Mouse (Mus musculus) neural tube, embryonic 15.5 days (tissue): ENCODE results near the gene Kptn. TPM values are rescaled to one million over a fixed set of nuclear protein-coding genes. Genes with fewer than 3 reads are reported as not detected.

Experiments
- ATAC-seq: fragments of 200-750 bp; cut with Nextera tagmentation; 2 replicates; pipeline ENCODE4 v1.8.0; 2017; ENCODE audit warnings: mild to moderate bottlenecking, moderate TSS enrichment, moderate library complexity; ENCODE audit not compliant: low FRiP score
- H3K27ac ChIP-seq: fragments of 300-500 bp; sonication (generic); replicated peaks from 2 replicates; pipeline ENCODE4 v1.5.1; 2015; ENCODE audit warnings: mild to moderate bottlenecking, inconsistent platforms
- H3K27me3 ChIP-seq: fragments of 300-500 bp; sonication (generic); replicated peaks from 2 replicates; pipeline ENCODE4 v1.6.1; 2015; ENCODE audit warnings: inconsistent platforms
- H3K36me3 ChIP-seq: fragments of 300-500 bp; sonication (generic); 2 replicates; pipeline ENCODE4 v1.6.1; 2015; ENCODE audit warnings: inconsistent platforms
- H3K4me1 ChIP-seq: fragments of 300-500 bp; sonication (generic); 2 replicates; pipeline ENCODE4 v1.6.1; 2015; ENCODE audit warnings: inconsistent platforms
- H3K4me2 ChIP-seq: fragments of 300-500 bp; sonication (generic); 2 replicates; pipeline ENCODE4 v1.6.1; 2015; ENCODE audit warnings: inconsistent platforms, mild to moderate bottlenecking, moderate library complexity
- H3K4me3 ChIP-seq: fragments of 300-500 bp; sonication (generic); replicated peaks from 2 replicates; pipeline ENCODE4 v1.5.1; 2015; ENCODE audit warnings: mild to moderate bottlenecking, inconsistent platforms
- H3K9ac ChIP-seq: fragments of 300-500 bp; sonication (generic); replicated peaks from 2 replicates; pipeline ENCODE4 v1.6.1; 2015; ENCODE audit warnings: mild to moderate bottlenecking, inconsistent platforms
- H3K9me3 ChIP-seq: fragments of 300-500 bp; sonication (generic); replicated peaks from 2 replicates; pipeline ENCODE4 v1.6.1; 2016; ENCODE audit warnings: inconsistent platforms
- WGBS: fragments of 180-500 bp; shearing (Covaris S2); methylation state at CpG from one replicate; pipeline ENCODE4 v1.1.7; 2015; ENCODE audit warnings: mixed read lengths; 5-methylcytosine and 5-hydroxymethylcytosine counted together
- polyA plus RNA-seq: library from polyadenylated mRNA; unstranded; fragments of >200 nt; fragmentation: Nextera tagmentation; extraction: Ambion mirVana; gene quantifications from 2 replicates; pipeline ENCODE4 v1.2.1, GENCODE M21; 2015

Kptn gene
- polyA plus RNA-seq, 1 experiment from 2014 or later, result 45.8 TPM

DNA sequence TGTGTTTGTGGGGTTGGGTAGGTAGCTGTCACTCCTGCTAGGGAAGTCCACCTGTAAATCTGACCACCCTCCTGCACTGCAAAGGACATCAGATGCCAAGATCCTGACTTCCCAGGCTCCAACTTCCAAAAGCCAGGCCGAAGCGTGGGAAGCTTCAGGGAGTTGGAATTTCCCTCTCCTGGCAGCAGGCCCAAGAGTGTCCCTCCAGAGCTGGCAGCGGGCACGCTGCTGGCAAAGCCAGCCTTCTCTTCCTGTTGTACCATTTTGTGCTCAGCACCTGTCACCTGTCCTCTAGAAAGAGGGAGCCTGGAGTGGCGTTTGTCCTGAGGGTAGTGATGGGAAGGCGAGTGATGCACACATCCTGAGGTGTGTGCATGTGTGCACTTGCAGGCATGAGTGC, 8.6 kb downstream of the Kptn start:
- no peaks in the 10 kb centered on the region for H3K9me3 ChIP-seq
- H3K9ac ChIP-seq, result no peak overlapping the region
- no peak overlapping the region for H3K27ac ChIP-seq
- WGBS, result 65% methylated on average over 6 of the region's 6 CpGs
- H3K36me3 ChIP-seq, result peaks cover 19% of the 10 kb centered on the region
- no peak overlapping the region for H3K4me3 ChIP-seq
- no peak for ATAC-seq
- H3K4me2 ChIP-seq, result no peak overlapping the region
- H3K4me1 ChIP-seq, result peaks cover 45% of the 10 kb centered on the region
- H3K27me3 ChIP-seq, result no peaks in the 10 kb centered on the region

DNA sequence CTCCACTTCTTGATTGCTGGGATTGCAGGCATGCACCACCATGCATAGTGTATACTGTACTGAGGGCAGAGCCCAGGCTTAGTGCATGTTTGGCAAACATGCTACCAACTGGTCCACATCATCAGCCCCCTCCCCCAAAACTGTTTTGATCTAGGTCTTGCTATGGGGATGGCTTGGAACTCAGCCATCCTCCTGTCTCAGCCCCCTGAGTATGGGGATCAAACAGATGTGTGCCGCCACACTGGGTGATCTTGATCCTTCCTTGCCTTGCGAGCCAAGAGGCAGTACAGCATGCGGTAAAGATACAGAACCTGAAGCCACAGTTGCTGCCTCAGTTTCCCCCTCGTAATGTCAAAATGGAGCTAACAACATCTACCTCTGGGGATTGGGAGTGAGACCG, 9.2 kb downstream of the Kptn start:
- Histone ChIP-seq H3K4me3 (peak overlapping the region; percentile 54), H3K4me1 (peaks cover 50% of the 10 kb centered on the region), H3K36me3 (peaks cover 18% of the 10 kb centered on the region), H3K27ac (peak overlapping the region; percentile 87), H3K9me3 (no peaks in the 10 kb centered on the region), H3K9ac (peak overlapping the region; percentile 52; the same call in 1 of the 2 replicates), H3K4me2 (peak overlapping the region; percentile 78), H3K27me3 (no peaks in the 10 kb centered on the region)
- WGBS, result 63% methylated on average over 5 of the region's 5 CpGs
- ATAC-seq, result no peak

DNA sequence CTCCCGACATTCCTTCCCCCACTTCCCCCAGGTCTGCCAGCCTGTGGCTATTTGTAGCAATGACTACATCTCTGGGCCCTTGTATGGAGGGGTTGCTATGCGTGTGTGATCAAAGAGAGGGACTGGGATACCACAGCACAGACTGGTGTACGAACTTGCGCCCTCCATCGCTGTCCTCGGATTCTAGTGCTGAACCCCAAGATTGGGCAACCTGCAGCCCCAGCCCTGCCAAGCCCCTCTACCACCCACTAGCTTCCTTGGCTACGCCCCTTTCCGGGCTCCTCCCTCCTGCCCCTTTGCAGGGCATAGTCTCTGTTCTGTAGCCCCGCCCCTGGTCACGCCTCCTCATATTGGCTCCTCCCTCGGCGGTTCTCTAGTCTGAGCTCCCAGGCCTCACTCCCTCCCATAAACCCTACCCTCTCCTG, 9.7 kb downstream of the Kptn start, which contains the start of gene Slc8a2:
TSS of gene Slc8a2 (plus strand) at position 406 of the 425 bp plus-strand sequence.
- Histone ChIP-seq H3K4me3 (peak within 1 kb of the TSS; percentile 54), H3K27ac (peak within 1 kb of the TSS; percentile 87), H3K36me3 (peaks cover 13% of the 10 kb centered on the region), H3K9me3 (no peaks in the 10 kb centered on the region), H3K9ac (peak within 1 kb of the TSS; percentile 65), H3K4me2 (peak within 1 kb of the TSS; percentile 78), H3K4me1 (peaks cover 56% of the 10 kb centered on the region), H3K27me3 (no peaks in the 10 kb centered on the region)
- WGBS, result 4% methylated on average over 12 of the region's 12 CpGs
- peak; percentile 90 for ATAC-seq

DNA sequence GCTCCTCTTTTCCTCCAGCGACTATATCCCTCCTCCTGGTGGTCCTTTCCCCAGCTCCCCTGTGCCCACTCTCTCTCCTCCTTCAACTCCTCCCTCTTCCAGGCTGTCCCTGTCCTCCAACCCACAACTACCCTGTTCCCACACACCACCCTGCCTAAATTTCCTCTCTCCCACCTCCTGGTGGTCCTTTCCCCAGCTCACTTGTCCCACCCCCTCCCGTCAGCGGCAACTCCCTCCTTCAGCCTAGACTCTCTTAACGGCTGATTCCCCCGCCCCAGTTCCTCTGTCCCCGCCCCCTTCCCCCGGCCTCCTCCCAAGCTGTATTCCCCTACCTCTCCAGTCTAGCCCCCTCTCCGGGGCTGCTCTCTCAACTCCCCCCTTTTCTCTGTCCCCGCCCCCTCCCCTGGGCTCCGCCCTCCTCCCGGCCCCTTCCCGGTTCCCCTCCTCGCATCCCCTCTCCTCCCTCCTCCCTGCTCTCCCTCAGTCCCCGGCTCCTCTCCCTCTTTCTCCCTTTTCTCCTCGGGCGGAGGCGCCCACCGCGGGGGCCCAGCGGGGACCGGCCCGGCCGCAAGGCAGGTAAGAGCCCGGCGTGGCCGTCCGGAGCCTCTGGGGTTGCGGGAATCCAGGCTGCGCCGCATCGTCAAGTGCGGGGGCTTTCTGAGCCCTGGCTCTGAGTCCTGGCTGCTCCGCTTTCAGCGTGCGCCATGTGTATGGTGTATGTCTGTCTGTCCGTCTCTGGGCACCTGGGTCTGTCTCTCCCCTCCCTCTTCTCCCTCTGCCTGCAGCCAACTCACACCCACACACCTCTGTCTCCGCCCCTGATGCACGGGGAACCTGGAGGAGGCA, 10.4 kb downstream of the Kptn start:
- under 1% methylated on average over 35 of the region's 38 CpGs for WGBS
- H3K9ac ChIP-seq, result peak overlapping the region; percentile 65
- peak overlapping the region; percentile 54 for H3K4me3 ChIP-seq
- H3K4me2 ChIP-seq, result peak overlapping the region; percentile 78
- peak; percentile 87 for ATAC-seq
- peaks cover 7% of the 10 kb centered on the region for H3K36me3 ChIP-seq
- no peaks in the 10 kb centered on the region for H3K9me3 ChIP-seq
- peaks cover 62% of the 10 kb centered on the region for H3K4me1 ChIP-seq
- peak overlapping the region; percentile 87 for H3K27ac ChIP-seq
- no peaks in the 10 kb centered on the region for H3K27me3 ChIP-seq

DNA sequence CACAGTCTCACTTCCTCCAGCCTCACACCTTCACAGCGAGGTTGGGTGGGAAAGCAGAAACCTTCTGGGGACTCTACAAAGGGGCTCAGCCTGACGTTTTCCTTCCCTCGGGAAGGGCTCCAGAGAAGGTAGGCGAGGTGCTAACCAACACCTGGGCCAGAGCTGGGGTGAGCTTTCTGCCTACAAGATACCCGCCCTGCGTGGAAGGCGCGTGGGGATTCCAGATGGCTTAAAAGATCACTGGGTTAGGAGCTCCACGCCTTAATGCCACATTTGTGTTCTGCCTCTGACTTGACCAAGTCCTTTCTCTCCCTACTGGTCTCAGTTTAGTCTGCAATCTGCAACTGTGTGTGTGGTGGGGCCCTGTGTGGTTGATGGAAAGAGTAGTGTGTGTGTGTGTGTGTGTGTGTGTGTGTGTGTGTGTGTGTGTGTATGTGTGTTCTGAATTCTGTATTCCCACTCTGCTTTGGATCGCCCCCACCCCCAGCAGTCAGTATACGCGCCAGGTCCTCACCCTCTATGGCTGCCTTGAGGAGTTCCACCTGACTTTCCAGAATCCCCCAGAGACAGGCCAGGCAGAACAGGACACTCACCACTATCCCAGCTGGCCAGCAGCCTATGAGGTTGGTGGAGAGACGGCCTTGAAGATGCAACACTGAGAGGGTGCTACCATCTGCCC, 11.4 kb downstream of the Kptn start:
- Histone ChIP-seq H3K27ac (peak overlapping the region; percentile 87), H3K4me2 (peak overlapping the region; percentile 78), H3K9me3 (no peaks in the 10 kb centered on the region), H3K36me3 (peaks cover under 1% of the 10 kb centered on the region; the same call in 1 of the 2 replicates), H3K9ac (peak overlapping the region; percentile 65), H3K4me3 (peak overlapping the region; percentile 54), H3K27me3 (no peaks in the 10 kb centered on the region), H3K4me1 (peaks cover 68% of the 10 kb centered on the region)
- no peak for ATAC-seq
- WGBS, result 33% methylated on average over 13 of the region's 13 CpGs

DNA sequence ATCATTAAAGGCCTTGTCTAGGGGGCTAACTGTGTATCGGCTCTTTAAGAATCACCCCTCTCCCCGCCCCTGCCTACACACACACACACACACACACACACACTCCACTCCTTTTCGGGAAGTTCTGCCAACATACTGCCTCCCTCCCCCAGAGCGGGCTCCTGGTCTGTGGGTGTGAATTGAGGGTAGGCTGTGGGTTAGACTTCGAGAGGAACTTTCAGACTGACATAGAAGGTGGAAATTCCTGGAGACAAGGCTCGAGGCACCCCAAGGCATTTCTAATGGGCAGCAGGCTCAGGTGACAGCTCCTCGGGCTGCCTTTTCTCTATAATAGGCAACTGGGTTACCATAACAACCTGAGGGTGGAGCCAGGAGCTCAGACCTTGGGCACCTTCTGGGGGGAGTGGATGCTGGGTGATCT, 12.5 kb downstream of the Kptn start:
- ATAC-seq, result no peak
- peak overlapping the region; percentile 78 for H3K4me2 ChIP-seq
- no peaks in the 10 kb centered on the region for H3K36me3 ChIP-seq
- no peaks in the 10 kb centered on the region for H3K27me3 ChIP-seq
- peaks cover 68% of the 10 kb centered on the region for H3K4me1 ChIP-seq
- H3K9ac ChIP-seq, result peak overlapping the region; percentile 11; the same call in 1 of the 2 replicates
- peak overlapping the region; percentile 29; the same call in 1 of the 2 replicates for H3K27ac ChIP-seq
- H3K9me3 ChIP-seq, result no peaks in the 10 kb centered on the region
- peak overlapping the region; percentile 54; the same call in 1 of the 2 replicates for H3K4me3 ChIP-seq
- WGBS, result 6% methylated on average over 6 of the region's 7 CpGs

DNA sequence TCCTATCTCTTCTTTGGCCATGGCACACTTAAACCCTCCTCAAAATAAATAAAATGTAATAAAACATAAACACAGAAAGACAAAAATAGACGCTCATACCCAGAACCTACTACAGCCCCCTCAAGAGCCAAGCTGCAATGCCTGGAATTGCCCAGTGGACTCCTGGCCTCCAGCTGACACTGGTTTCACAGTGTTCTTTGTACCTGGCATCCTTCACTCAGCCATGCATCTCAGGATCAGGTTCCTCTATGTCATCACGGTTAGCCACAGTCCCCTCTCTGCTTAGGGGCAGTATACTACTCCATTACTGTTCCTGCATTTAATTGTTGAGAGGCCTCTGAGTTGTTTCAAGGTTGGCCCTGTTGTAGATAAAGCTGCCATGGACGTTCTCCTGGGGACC, 13.2 kb downstream of the Kptn start:
- Histone ChIP-seq H3K4me1 (peaks cover 68% of the 10 kb centered on the region), H3K4me3 (no peak overlapping the region), H3K27ac (no peak overlapping the region)

DNA sequence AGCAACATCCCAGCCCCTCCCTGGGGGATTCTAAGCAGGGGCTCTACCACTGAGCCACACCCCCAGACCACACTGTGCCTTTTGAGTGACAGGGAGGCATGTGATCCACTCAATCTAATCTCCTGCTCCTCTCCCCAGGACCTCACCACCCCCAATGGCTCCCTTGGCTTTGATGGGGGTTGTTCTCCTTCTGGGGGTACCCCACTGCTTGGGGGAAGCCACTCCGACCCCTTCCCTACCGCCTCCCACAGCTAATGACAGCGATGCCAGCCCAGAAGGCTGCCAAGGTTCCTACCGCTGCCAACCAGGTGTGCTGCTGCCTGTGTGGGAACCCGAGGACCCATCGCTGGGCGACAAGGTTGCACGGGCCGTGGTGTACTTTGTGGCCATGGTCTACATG, 14.0 kb downstream of the Kptn start:
- Histone ChIP-seq H3K4me1 (peaks cover 65% of the 10 kb centered on the region), H3K4me3 (no peak overlapping the region), H3K9me3 (no peaks in the 10 kb centered on the region), H3K36me3 (no peaks in the 10 kb centered on the region), H3K9ac (no peak overlapping the region), H3K27ac (peak overlapping the region; percentile 30; the same call in 1 of the 2 replicates), H3K27me3 (no peaks in the 10 kb centered on the region), H3K4me2 (0 out of 2 replicates have a peak overlapping the region, but pooled peaks have one; percentile 3)
- 82% methylated on average over 9 of the region's 9 CpGs for WGBS
- ATAC-seq, result no peak

More for the DNA sequence above, 13.2 kb downstream of the Kptn start:
- no peaks in the 10 kb centered on the region for H3K9me3 ChIP-seq
- no peaks in the 10 kb centered on the region for H3K36me3 ChIP-seq
- H3K4me2 ChIP-seq, result no peak overlapping the region
- WGBS, result 57% methylated on average over 3 of the region's 3 CpGs
- H3K9ac ChIP-seq, result no peak overlapping the region
- H3K27me3 ChIP-seq, result no peaks in the 10 kb centered on the region
- ATAC-seq, result no peak

DNA sequence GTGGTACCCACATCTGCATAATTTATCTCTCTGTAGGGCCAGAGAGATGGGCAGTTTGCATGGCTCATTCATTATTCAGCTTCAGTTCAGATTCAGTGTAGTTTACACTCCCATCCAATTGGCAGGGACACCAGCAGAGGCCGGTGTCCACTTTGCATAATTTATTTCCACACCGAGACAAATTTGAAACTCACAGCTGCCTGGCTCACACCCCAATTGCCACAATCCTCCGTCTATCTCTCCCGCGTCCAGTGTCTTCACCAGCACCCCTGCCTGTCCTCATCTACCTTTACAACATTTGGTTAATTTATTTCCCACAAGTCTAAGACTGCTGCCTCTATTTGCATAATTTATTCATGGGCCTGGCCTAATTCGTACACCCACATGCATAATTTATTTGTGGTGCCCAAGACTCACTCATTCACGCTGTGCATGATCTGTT, 15.3 kb downstream of the Kptn start:
- Histone ChIP-seq H3K4me2 (peak overlapping the region; percentile 22), H3K9me3 (no peaks in the 10 kb centered on the region), H3K27me3 (no peaks in the 10 kb centered on the region), H3K9ac (no peak overlapping the region), H3K4me3 (no peak overlapping the region), H3K4me1 (peaks cover 56% of the 10 kb centered on the region), H3K36me3 (no peaks in the 10 kb centered on the region), H3K27ac (peak overlapping the region; percentile 30; the same call in 1 of the 2 replicates)
- peak; percentile 4; the same call in 1 of the 2 replicates for ATAC-seq
- WGBS, result 17% methylated on average over 7 of the region's 7 CpGs

DNA sequence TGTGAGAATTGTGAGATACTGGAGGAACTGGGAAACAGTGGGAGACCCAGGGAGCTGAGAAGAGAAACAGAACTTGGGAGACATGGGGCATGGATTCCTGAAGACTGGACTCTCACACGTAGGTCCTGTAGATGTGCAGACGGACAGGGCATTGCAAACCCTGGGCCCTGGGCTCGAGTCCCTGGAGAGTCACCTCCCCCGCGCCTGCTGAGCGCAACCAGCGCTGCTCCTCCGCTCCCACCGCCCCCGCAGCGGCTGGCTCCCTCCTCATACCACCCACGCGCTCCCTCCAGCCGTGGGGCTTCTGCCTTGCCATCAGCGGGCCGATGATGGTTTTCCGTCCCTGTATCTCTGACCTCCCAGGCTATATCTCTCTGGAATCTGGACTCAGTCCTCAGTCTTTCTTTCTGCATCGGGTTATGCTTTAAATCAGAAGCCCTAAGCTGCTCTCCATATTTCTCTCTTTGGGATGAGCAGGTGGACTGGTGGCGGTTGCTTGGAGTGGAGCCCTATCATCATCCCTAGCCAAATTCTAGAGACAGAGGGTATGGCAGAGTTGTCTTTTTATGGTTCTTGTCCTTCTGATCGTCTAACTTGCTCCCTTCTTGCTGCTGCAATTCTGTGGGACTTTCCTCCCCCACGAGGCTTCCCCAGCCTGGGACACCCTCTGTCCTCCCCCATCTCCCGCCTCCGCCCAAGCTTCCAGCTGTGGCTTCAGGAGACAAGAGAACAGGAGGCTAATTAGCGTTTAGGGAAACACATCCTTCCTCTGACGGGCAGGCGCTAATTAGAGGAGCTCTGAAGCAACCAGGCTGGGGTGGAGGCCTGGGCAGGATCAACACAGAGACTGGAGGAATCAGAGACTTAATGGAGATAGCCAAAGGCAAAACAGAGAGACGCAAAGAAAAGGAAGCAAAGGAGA, 27.1 kb downstream of the Kptn start:
- no peak for ATAC-seq
- no peak overlapping the region for H3K9ac ChIP-seq
- no peak overlapping the region for H3K27ac ChIP-seq
- no peaks in the 10 kb centered on the region for H3K27me3 ChIP-seq
- no peak overlapping the region for H3K4me2 ChIP-seq
- peaks cover 11% of the 10 kb centered on the region; the same call in 1 of the 2 replicates for H3K36me3 ChIP-seq
- H3K4me1 ChIP-seq, result peaks cover 8% of the 10 kb centered on the region; the same call in 1 of the 2 replicates
- no peak overlapping the region for H3K4me3 ChIP-seq
- 25% methylated on average over 27 of the region's 27 CpGs for WGBS
- no peaks in the 10 kb centered on the region for H3K9me3 ChIP-seq

DNA sequence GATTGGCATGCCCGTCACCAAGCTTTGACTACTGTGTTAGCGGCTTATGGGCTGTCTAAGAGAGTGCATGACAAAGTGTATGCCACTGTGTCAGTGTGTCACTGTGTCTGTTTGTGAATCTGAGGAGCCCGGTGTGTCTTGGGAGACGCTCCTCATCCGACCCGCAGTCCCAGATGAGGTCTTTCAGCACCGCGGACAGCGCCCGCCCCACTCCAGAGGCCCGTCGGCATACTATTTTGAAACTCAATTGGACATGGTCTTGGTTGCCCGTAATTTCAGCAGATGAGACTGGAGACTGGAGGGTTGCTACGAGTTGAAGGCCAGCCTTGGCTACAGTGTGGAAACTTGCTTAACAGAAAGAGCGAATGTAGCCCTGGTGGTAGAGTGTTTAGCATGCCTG, 27.9 kb downstream of the Kptn start:
- peaks cover 8% of the 10 kb centered on the region; the same call in 1 of the 2 replicates for H3K4me1 ChIP-seq
- H3K27me3 ChIP-seq, result no peaks in the 10 kb centered on the region
- H3K27ac ChIP-seq, result no peak overlapping the region
- no peak overlapping the region for H3K4me3 ChIP-seq
- no peak overlapping the region for H3K4me2 ChIP-seq
- no peaks in the 10 kb centered on the region for H3K9me3 ChIP-seq
- 20% methylated on average over 15 of the region's 15 CpGs for WGBS
- ATAC-seq, result no peak
- H3K9ac ChIP-seq, result no peak overlapping the region
- H3K36me3 ChIP-seq, result peaks cover 4% of the 10 kb centered on the region; the same call in 1 of the 2 replicates
